Mouse (Mus musculus) limb, embryonic 15.5 days (tissue): ENCODE results near the gene Mical3. TPM values are rescaled to one million over a fixed set of nuclear protein-coding genes. Genes with fewer than 3 reads are reported as not detected.
"Not testable (repeated sequence)": the region's sequence is repeated elsewhere in the genome, so short reads cannot be mapped to it uniquely, and the experiment has no call there.

Experiments used
- ATAC-seq: fragments of 200-750 bp; cut with Nextera tagmentation; 2 replicates; pipeline ENCODE4 v1.8.0; 2017; ENCODE audit warnings: low read depth, moderate TSS enrichment; ENCODE audit not compliant: insufficient number of reproducible peaks, low FRiP score, low TSS enrichment
- H3K27ac ChIP-seq: fragments of 300-500 bp; sonication (generic); 2 replicates; pipeline ENCODE4 v1.5.1; 2015; ENCODE audit warnings: moderate library complexity, mild to moderate bottlenecking, inconsistent platforms
- H3K27me3 ChIP-seq: fragments of 300-500 bp; sonication (generic); 2 replicates; pipeline ENCODE4 v1.6.1; 2015; ENCODE audit warnings: inconsistent platforms
- H3K36me3 ChIP-seq: fragments of 300-500 bp; sonication (generic); 2 replicates; pipeline ENCODE4 v1.6.1; 2015; ENCODE audit warnings: inconsistent platforms
- H3K4me1 ChIP-seq: fragments of 300-500 bp; sonication (generic); 2 replicates; pipeline ENCODE4 v1.6.1; 2015; ENCODE audit warnings: inconsistent platforms
- H3K4me2 ChIP-seq: fragments of 300-500 bp; sonication (generic); 2 replicates; pipeline ENCODE4 v1.6.1; 2015; ENCODE audit warnings: mild to moderate bottlenecking, inconsistent platforms
- H3K4me3 ChIP-seq: fragments of 300-500 bp; sonication (generic); 2 replicates; pipeline ENCODE4 v1.5.1; 2015; ENCODE audit warnings: mild to moderate bottlenecking, inconsistent platforms
- H3K9ac ChIP-seq: fragments of 300-500 bp; sonication (generic); 2 replicates; pipeline ENCODE4 v1.6.1; 2015; ENCODE audit warnings: inconsistent platforms
- H3K9me3 ChIP-seq: fragments of 300-500 bp; sonication (generic); 2 replicates; pipeline ENCODE4 v1.6.1; 2016; ENCODE audit warnings: inconsistent platforms
- WGBS: fragments of 180-500 bp; shearing (Covaris S2); methylation state at CpG from one replicate; pipeline ENCODE4 v1.1.7; 2015; 5-methylcytosine and 5-hydroxymethylcytosine counted together
- polyA plus RNA-seq: library from polyadenylated mRNA; unstranded; fragments of >200 nt; fragmentation: Nextera tagmentation; extraction: Ambion mirVana; gene quantifications from 2 replicates; pipeline ENCODE4 v1.2.1, GENCODE M21; 2015

Mical3 gene
- polyA plus RNA-seq, 1 experiment from 2014 or later = 9.7 TPM

- Histone ChIP-seq H3K4me2 (no peak overlapping the region), H3K4me1 (peaks cover 14% of the 10 kb centered on the region; the same call in 1 of the 2 replicates), H3K27me3 (no peaks in the 10 kb centered on the region), H3K4me3 (no peak overlapping the region), H3K9me3 (no peaks in the 10 kb centered on the region), H3K27ac (no peak overlapping the region), H3K9ac (no peak overlapping the region), H3K36me3 (no peaks in the 10 kb centered on the region)
- no peak for ATAC-seq
- WGBS = 71% methylated on average over 13 of the region's 13 CpGs
These were observed 219.4 kb downstream of the Mical3 start for GRCm38 (mm10) chr6:120911213-120912007.

DNA sequence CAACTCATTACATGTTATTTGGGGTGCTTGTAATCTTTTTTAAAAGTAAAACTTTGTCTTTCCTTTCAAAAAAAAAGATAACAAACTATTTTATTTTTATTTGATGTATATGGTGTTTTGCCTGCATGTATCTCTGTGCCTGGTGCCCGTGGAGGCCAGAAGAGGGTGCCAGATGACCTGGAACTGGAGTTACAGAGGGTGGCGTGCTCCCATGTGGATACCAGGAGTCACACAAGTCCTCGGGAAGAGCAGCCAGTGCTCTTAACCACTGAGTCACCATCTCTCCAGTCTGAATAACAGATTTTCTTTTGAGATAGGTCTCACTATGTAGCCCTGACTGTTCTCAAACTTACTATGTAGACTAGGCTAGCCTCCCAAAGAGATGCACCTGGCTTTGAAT lies 221.3 kb downstream of the Mical3 start:
- Histone ChIP-seq H3K27ac (no peak overlapping the region), H3K4me1 (peaks cover 3% of the 10 kb centered on the region; the same call in 1 of the 2 replicates), H3K4me2 (no peak overlapping the region), H3K27me3 (no peaks in the 10 kb centered on the region), H3K4me3 (no peak overlapping the region), H3K9ac (no peak overlapping the region), H3K36me3 (no peaks in the 10 kb centered on the region), H3K9me3 (no peaks in the 10 kb centered on the region)
- WGBS = 83% methylated on average over 3 of the region's 3 CpGs
- no peak for ATAC-seq

- H3K27me3 ChIP-seq, H3K9ac ChIP-seq, ATAC-seq, H3K36me3 ChIP-seq, H3K9me3 ChIP-seq, H3K4me1 ChIP-seq, H3K27ac ChIP-seq, H3K4me2 ChIP-seq, H3K4me3 ChIP-seq: not testable (repeated sequence)
- 81% methylated on average over 10 of the region's 10 CpGs for WGBS
These were observed 222.8 kb downstream of the Mical3 start for GRCm38 (mm10) chr6:120907876-120908597.

GRCm38 (mm10) chr6:120906521-120906920 lies 224.3 kb downstream of the Mical3 start:
- Histone ChIP-seq H3K27ac (no peak overlapping the region), H3K9me3 (no peaks in the 10 kb centered on the region), H3K36me3 (no peaks in the 10 kb centered on the region), H3K4me2 (no peak overlapping the region), H3K27me3 (no peaks in the 10 kb centered on the region), H3K4me3 (no peak overlapping the region), H3K9ac (no peak overlapping the region), H3K4me1 (no peaks in the 10 kb centered on the region)
- ATAC-seq = no peak
- 96% methylated on average over 6 of the region's 6 CpGs for WGBS

DNA sequence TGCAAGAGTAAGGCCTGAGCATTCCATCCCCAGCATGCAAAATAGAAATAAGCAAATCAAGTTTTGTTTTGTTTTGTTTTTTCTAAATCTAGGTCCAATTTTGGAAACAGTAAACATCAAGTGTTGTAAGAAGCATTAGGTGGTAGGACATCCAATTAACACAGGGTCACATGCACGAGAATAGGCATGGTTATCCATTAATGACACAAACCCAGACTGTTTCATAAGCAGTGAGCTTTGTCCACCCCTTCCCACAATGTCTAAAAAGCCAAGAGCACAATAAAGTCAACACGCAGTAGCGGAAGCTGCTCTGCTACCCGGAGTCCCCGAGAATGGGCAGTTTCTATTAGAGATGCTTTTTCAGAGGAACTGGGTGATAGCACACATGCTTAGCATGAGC lies 225.7 kb downstream of the Mical3 start:
- H3K36me3 ChIP-seq = no peaks in the 10 kb centered on the region
- H3K27ac ChIP-seq = no peak overlapping the region
- H3K4me2 ChIP-seq = no peak overlapping the region
- no peaks in the 10 kb centered on the region for H3K4me1 ChIP-seq
- no peak for ATAC-seq
- H3K9me3 ChIP-seq = no peaks in the 10 kb centered on the region
- no peak overlapping the region for H3K9ac ChIP-seq
- H3K4me3 ChIP-seq = no peak overlapping the region
- no peaks in the 10 kb centered on the region for H3K27me3 ChIP-seq
- WGBS = 86% methylated on average over 5 of the region's 5 CpGs

- Histone ChIP-seq H3K4me3 (no peak overlapping the region), H3K27ac (no peak overlapping the region), H3K9ac (no peak overlapping the region), H3K9me3 (no peaks in the 10 kb centered on the region), H3K27me3 (no peaks in the 10 kb centered on the region), H3K4me2 (no peak overlapping the region), H3K36me3 (no peaks in the 10 kb centered on the region), H3K4me1 (no peaks in the 10 kb centered on the region)
- ATAC-seq = no peak
- 83% methylated on average over 11 of the region's 11 CpGs for whole genome bisulfite sequencing
These were observed 226.8 kb downstream of the Mical3 start for GRCm38 (mm10) chr6:120903961-120904360.

DNA sequence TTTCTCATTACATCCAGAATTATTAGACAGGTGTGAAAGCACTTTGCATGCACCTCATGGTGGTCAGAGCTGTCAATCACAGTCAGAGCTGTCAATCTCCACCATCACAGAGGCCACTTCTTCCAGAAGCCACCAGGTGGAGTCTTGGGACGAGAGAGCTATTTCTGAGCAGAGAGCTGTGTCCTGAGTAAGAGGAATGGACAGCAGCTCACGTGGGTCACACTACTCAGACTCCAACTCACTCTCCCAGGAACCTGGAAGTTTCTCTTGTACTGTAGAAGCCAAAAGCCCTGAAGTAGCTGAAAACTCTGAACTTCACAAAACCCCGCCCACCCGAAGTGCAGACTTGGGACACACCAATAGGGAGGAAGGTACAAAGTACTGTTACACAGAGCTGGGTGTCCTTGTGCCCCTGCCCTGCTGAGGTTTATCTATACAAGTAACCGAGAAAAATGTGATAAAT lies 227.3 kb downstream of the Mical3 start:
- no peaks in the 10 kb centered on the region for H3K36me3 ChIP-seq
- H3K27ac ChIP-seq = no peak overlapping the region
- no peaks in the 10 kb centered on the region for H3K9me3 ChIP-seq
- no peak overlapping the region for H3K4me2 ChIP-seq
- no peak for ATAC-seq
- no peak overlapping the region for H3K9ac ChIP-seq
- H3K27me3 ChIP-seq = no peaks in the 10 kb centered on the region
- H3K4me1 ChIP-seq = no peaks in the 10 kb centered on the region
- 57% methylated on average over 5 of the region's 5 CpGs for WGBS
- H3K4me3 ChIP-seq = no peak overlapping the region

DNA sequence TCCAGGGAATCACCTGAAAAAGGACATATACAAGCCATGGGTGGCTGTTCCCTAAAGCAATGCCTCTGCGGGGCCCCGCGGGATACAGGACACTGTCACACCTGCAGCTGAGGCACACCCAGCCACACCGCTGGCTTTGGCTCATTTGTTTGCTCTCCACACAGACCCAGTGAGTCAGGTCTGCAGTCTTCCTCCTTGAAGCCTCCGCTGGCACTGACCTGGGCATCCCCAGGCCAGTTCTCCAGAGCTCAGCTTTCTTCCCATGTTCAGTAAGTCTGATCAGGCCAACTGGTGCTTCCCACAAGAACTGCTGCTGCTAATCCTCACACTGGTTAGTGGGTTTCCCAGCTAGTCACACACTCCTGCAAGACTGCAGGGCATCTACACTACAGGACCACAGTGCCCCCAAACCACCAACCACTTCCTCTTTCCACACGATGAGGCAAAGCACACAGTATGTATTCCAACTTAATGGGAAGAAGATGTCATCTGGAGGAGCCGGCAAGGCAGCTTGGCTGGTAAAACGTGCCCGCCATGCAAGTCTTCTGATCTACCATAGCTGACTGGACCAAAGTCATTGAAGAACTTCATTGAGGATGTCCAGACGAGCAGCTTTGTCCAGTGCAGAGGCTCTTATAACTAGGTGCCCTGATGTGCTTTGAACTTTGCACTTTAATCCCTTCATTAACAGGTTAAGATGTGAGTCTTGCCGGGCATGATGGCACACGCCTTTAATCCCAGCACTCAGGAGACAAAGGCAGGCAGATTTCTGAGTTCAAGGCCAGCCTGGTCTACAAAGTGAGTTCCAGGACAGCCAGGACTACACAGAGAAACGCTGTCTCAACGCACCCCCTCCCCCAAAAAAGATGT lies 228.8 kb downstream of the Mical3 start:
- no peak overlapping the region for H3K4me2 ChIP-seq
- H3K36me3 ChIP-seq = no peaks in the 10 kb centered on the region
- ATAC-seq = no peak
- WGBS = 85% methylated on average over 14 of the region's 14 CpGs
- no peak overlapping the region for H3K4me3 ChIP-seq
- no peaks in the 10 kb centered on the region for H3K4me1 ChIP-seq
- H3K9ac ChIP-seq = no peak overlapping the region
- H3K27me3 ChIP-seq = no peaks in the 10 kb centered on the region
- no peaks in the 10 kb centered on the region for H3K9me3 ChIP-seq
- no peak overlapping the region for H3K27ac ChIP-seq

GRCm38 (mm10) chr6:120898188-120898833 lies 232.5 kb downstream of the Mical3 start:
- no peak overlapping the region for H3K4me2 ChIP-seq
- H3K27ac ChIP-seq = no peak overlapping the region
- H3K27me3 ChIP-seq = no peaks in the 10 kb centered on the region
- H3K4me3 ChIP-seq = no peak overlapping the region
- WGBS = 66% methylated on average over 6 of the region's 6 CpGs
- no peaks in the 10 kb centered on the region for H3K4me1 ChIP-seq
- H3K9ac ChIP-seq = no peak overlapping the region
- H3K36me3 ChIP-seq = peaks cover 14% of the 10 kb centered on the region
- no peaks in the 10 kb centered on the region for H3K9me3 ChIP-seq
- no peak for ATAC-seq

GRCm38 (mm10) chr6:120894524-120894923 lies 236.3 kb downstream of the Mical3 start:
- H3K4me3 ChIP-seq = no peak overlapping the region
- WGBS = 83% methylated on average over 9 of the region's 9 CpGs
- H3K4me1 ChIP-seq = no peaks in the 10 kb centered on the region
- no peaks in the 10 kb centered on the region for H3K27me3 ChIP-seq
- no peak for ATAC-seq
- H3K27ac ChIP-seq = no peak overlapping the region
- H3K36me3 ChIP-seq = peaks cover 41% of the 10 kb centered on the region
- no peak overlapping the region for H3K9ac ChIP-seq
- H3K4me2 ChIP-seq = no peak overlapping the region
- no peaks in the 10 kb centered on the region for H3K9me3 ChIP-seq

GRCm38 (mm10) chr6:120894089-120894488 lies 236.7 kb downstream of the Mical3 start:
- ATAC-seq = no peak
- Histone ChIP-seq H3K4me1 (no peaks in the 10 kb centered on the region), H3K9ac (no peak overlapping the region), H3K36me3 (peaks cover 43% of the 10 kb centered on the region), H3K4me2 (no peak overlapping the region), H3K27ac (no peak overlapping the region), H3K27me3 (no peaks in the 10 kb centered on the region), H3K9me3 (no peaks in the 10 kb centered on the region), H3K4me3 (no peak overlapping the region)
- WGBS = 96% methylated on average over 9 of the region's 9 CpGs
